Mouse (Mus musculus): ENCODE results near the gene 2010111I01Rik. TPM values are rescaled to one million over a fixed set of nuclear protein-coding genes. Genes with fewer than 3 reads are reported as not detected.

2010111I01Rik gene
- total and polyA plus RNA-seq, 3 experiments, result 84.6 to 101 (median 91.0) TPM

DNA sequence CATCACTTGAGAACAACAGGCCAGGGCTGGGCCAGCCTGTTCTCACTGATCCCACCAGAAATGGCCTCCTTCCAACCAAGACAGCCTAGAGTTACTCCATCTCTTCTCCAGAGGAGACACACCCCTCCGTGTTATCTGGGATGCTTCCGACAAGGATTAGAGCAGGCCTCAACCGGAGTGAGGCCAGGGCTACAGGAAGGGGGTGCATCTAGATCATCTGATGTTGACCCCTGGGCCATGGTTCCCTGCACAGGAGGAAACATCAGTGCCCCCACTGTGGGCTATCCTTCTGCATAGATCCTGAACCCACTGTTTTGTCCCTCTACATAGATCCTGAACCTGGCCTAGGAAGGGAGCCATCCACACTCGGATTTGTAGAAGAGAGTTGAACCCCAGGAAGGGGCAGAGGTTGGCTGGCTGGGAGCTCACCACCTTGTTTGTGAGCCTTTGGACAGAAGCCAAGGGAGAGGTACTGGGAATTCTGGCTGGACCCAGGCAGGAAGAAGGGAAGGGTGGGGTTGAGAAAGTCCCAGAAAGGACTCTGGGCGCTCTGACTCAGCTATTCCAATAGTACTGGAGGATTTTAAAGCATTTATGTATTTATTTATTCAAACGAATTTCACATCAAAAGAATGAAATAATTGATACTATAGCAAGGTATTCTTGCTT lies 339.6 kb downstream of the 2010111I01Rik start:
- Histone ChIP-seq H3K79me2 (replicated peaks; ENCODE audit: control insufficient read depth, insufficient read depth, low read length) (no peaks in the 10 kb centered on the region), H3K9ac (ENCODE audit: low read depth, low read length) (no peak overlapping the region)
- intact Hi-C loops (cut with DNase I), result no loop called here

GRCm38 (mm10) chr13:63304799-63305159 lies 340.1 kb downstream of the 2010111I01Rik start:
- peak overlapping the region; percentile 22; the same call in 1 of the 2 replicates for H3K9ac ChIP-seq (ENCODE audit: low read depth, low read length)
- no peak for TF ChIP-seq CTCF (IDR thresholded peaks at IDR 0.05)
- TF ChIP-seq POLR2A (IDR thresholded peaks at IDR 0.05; ENCODE audit: insufficient read depth, low read depth, low read length), result no peak
- TF ChIP-seq EP300 (IDR thresholded peaks at IDR 0.05; ENCODE audit: insufficient read depth, low read depth, low read length), result no peak
- peaks cover 25% of the 10 kb centered on the region for H3K4me1 ChIP-seq (ENCODE audit: control insufficient read depth, insufficient read depth, low read length)
- no peak for DNase-seq
- WGBS, result 57% methylated on average over 3 of the region's 3 CpGs
- H3K27me3 ChIP-seq (ENCODE audit: control insufficient read depth, insufficient read depth, low read length), result no peaks in the 10 kb centered on the region
- H3K27ac ChIP-seq, result peak overlapping the region; percentile 63
- no peaks in the 10 kb centered on the region for H3K79me2 ChIP-seq (replicated peaks; ENCODE audit: control insufficient read depth, insufficient read depth, low read length)
- H3K36me3 ChIP-seq (ENCODE audit: control insufficient read depth, insufficient read depth, low read length), result peaks cover 15% of the 10 kb centered on the region
- intact Hi-C loops (cut with DNase I), result no loop called here
- H3K4me3 ChIP-seq, result no peak overlapping the region

More for the DNA sequence above, 339.6 kb downstream of the 2010111I01Rik start:
- WGBS, result 25% methylated on average over 6 of the region's 6 CpGs
- H3K36me3 ChIP-seq (ENCODE audit: control insufficient read depth, insufficient read depth, low read length), result peaks cover 15% of the 10 kb centered on the region
- H3K27ac ChIP-seq, result peak overlapping the region; percentile 63
- no peak for TF ChIP-seq POLR2A (IDR thresholded peaks at IDR 0.05; ENCODE audit: insufficient read depth, low read depth, low read length)
- 0 out of 2 replicates have a peak, but pooled peaks have one; percentile 32 for TF ChIP-seq EP300 (IDR thresholded peaks at IDR 0.05; ENCODE audit: insufficient read depth, low read depth, low read length)
- H3K27me3 ChIP-seq (ENCODE audit: control insufficient read depth, insufficient read depth, low read length), result no peaks in the 10 kb centered on the region
- peaks cover 22% of the 10 kb centered on the region for H3K4me1 ChIP-seq (ENCODE audit: control insufficient read depth, insufficient read depth, low read length)
- peak; percentile 50 to 51 for DNase-seq
- no peak overlapping the region for H3K4me3 ChIP-seq

DNA sequence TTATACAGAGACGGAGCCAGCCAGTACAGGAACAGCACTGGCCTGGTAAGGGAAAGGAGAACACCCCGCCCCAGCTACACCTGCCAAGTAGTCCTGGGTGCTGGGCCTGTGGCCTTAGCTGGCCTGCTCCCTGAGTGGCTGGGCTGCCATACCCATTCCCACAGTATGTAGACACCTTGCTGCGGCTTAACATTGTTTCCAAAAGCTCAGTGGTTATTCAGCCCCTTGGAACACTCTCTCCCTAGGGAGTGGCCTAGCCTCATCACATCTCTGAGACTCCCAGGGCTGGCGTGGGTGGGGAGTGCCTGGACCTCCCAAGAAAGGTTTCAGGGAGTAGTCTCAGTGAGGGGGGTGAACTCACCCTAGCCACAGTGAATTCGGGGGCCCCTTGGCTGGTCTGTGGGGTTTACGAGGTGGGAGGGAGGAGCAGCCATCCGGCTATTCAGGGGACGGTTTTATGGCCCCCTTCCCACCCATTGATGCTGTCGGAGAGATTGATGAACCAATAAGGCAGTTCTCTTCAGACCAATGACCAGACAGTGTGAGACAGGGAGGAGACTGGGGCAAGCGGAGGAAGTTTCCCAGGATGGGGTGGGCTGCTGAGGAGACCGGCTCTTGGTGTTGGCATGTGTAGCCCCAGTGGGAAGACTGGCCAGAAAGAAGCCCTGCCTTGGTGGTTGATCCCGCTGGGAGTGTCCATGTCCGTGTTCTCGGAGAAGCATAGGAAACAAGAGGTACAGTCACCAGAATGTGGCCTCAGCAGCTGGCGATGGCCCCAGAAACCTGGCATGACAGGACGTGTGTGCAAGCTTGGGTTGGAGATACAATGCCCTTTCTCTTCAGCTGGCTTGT lies 340.7 kb downstream of the 2010111I01Rik start:
- Histone ChIP-seq H3K4me1 (ENCODE audit: control insufficient read depth, insufficient read depth, low read length) (peaks cover 23% of the 10 kb centered on the region), H3K36me3 (ENCODE audit: control insufficient read depth, insufficient read depth, low read length) (peaks cover 13% of the 10 kb centered on the region), H3K9ac (ENCODE audit: low read depth, low read length) (no peak overlapping the region), H3K27ac (peak overlapping the region; percentile 63), H3K79me2 (replicated peaks; ENCODE audit: control insufficient read depth, insufficient read depth, low read length) (no peaks in the 10 kb centered on the region), H3K27me3 (ENCODE audit: control insufficient read depth, insufficient read depth, low read length) (no peaks in the 10 kb centered on the region), H3K4me3 (no peak overlapping the region)
- peak in 1 of 2 experiments; percentile 53 for DNase-seq
- WGBS, result 58% methylated on average over 16 of the region's 16 CpGs
- TF ChIP-seq POLR2A (IDR thresholded peaks at IDR 0.05; ENCODE audit: insufficient read depth, low read depth, low read length), result no peak
- TF ChIP-seq CTCF (IDR thresholded peaks at IDR 0.05), result no peak
- TF ChIP-seq EP300 (IDR thresholded peaks at IDR 0.05; ENCODE audit: insufficient read depth, low read depth, low read length), result 0 out of 2 replicates have a peak, but pooled peaks have one; percentile 30
- intact Hi-C loops (cut with DNase I), result no loop called here

- Histone ChIP-seq H3K27me3 (ENCODE audit: control insufficient read depth, insufficient read depth, low read length) (no peaks in the 10 kb centered on the region), H3K79me2 (replicated peaks; ENCODE audit: control insufficient read depth, insufficient read depth, low read length) (no peaks in the 10 kb centered on the region), H3K4me3 (no peak overlapping the region), H3K36me3 (ENCODE audit: control insufficient read depth, insufficient read depth, low read length) (peaks cover 13% of the 10 kb centered on the region), H3K27ac (no peak overlapping the region), H3K4me1 (ENCODE audit: control insufficient read depth, insufficient read depth, low read length) (peaks cover 22% of the 10 kb centered on the region), H3K9ac (ENCODE audit: low read depth, low read length) (no peak overlapping the region)
- TF ChIP-seq CTCF (IDR thresholded peaks at IDR 0.05) (no peak), POLR2A (IDR thresholded peaks at IDR 0.05; ENCODE audit: insufficient read depth, low read depth, low read length) (no peak), EP300 (IDR thresholded peaks at IDR 0.05; ENCODE audit: insufficient read depth, low read depth, low read length) (no peak)
- DNase-seq, result no peak
- intact Hi-C loops (cut with DNase I), result no loop called here
- 91% methylated on average over 5 of the region's 5 CpGs for WGBS
Observed at GRCm38 (mm10) chr13:63306768-63307167, 342.1 kb downstream of the 2010111I01Rik start.

DNA sequence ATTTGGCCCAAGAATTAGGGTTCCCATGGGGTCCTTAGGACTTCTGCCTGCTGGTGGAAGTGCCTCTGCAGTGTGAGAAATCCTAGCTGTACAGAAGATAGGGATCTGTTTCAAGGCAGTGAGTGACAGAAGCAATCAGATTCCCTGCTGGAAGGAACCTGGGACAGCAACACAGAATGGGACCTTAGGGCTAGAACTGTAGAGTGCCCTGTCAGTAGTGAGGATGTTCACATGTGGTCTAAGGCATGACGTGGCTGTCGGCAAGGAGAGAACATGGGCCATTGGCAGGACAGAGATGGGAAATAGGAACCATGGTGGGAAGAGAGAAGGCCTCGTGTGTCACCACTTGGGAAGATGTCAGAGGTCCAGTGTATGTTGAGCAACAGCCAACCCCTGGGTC lies 344.9 kb downstream of the 2010111I01Rik start:
- TF ChIP-seq CTCF (IDR thresholded peaks at IDR 0.05) (no peak), POLR2A (IDR thresholded peaks at IDR 0.05; ENCODE audit: insufficient read depth, low read depth, low read length) (no peak)
- DNase-seq, result no peak
- Histone ChIP-seq H3K4me1 (ENCODE audit: control insufficient read depth, insufficient read depth, low read length) (peaks cover 26% of the 10 kb centered on the region), H3K27ac (no peak overlapping the region), H3K27me3 (ENCODE audit: control insufficient read depth, insufficient read depth, low read length) (no peaks in the 10 kb centered on the region), H3K4me3 (no peak overlapping the region), H3K9ac (ENCODE audit: low read depth, low read length) (no peak overlapping the region), H3K36me3 (ENCODE audit: control insufficient read depth, insufficient read depth, low read length) (peaks cover 4% of the 10 kb centered on the region), H3K79me2 (replicated peaks; ENCODE audit: control insufficient read depth, insufficient read depth, low read length) (no peaks in the 10 kb centered on the region)
- intact Hi-C loops (cut with DNase I), result no loop called here
- WGBS, result 67% methylated on average over 3 of the region's 3 CpGs

- H3K36me3 ChIP-seq (ENCODE audit: control insufficient read depth, insufficient read depth, low read length), result no peaks in the 10 kb centered on the region; the same call in 1 of the 2 replicates
- H3K79me2 ChIP-seq (replicated peaks; ENCODE audit: control insufficient read depth, insufficient read depth, low read length), result no peaks in the 10 kb centered on the region
- peaks cover 17% of the 10 kb centered on the region for H3K4me1 ChIP-seq (ENCODE audit: control insufficient read depth, insufficient read depth, low read length)
- no peaks in the 10 kb centered on the region for H3K27me3 ChIP-seq (ENCODE audit: control insufficient read depth, insufficient read depth, low read length)
- intact Hi-C loops (cut with DNase I), result no loop called here
- 63% methylated on average over 2 of the region's 2 CpGs for WGBS
- TF ChIP-seq CTCF (IDR thresholded peaks at IDR 0.05) (no peak), POLR2A (IDR thresholded peaks at IDR 0.05; ENCODE audit: insufficient read depth, low read depth, low read length) (no peak), EP300 (IDR thresholded peaks at IDR 0.05; ENCODE audit: insufficient read depth, low read depth, low read length) (no peak)
- no peak overlapping the region for H3K9ac ChIP-seq (ENCODE audit: low read depth, low read length)
- DNase-seq, result no peak
- no peak overlapping the region for H3K4me3 ChIP-seq
- H3K27ac ChIP-seq, result no peak overlapping the region
Observed at GRCm38 (mm10) chr13:63311156-63311555, 346.5 kb downstream of the 2010111I01Rik start.

Measured in heart, adult 2 months (tissue).